Mouse (Mus musculus): ENCODE measurements around the gene Zfp185. TPM values are rescaled to one million over a fixed set of nuclear protein-coding genes. Genes with fewer than 3 reads are reported as not detected.

Gene Zfp185
- 0.77 and 1.9 TPM in 2 replicates for total RNA-seq (2014; rRNA removed)
- 0.80 and 1.2 TPM in 2 replicates for polyA plus RNA-seq (2015; fragmentation: Nextera tagmentation; extraction: Ambion mirVana)

GRCm38 (mm10) chrX:72986841-72987519 lies at the start of gene Zfp185:
Zfp185 (plus strand) TSS chrX:72987339.
- H3K36me3 ChIP-seq (ENCODE audit: insufficient read depth), result no peaks in the 10 kb centered on the region
- no peak for TF ChIP-seq CTCF (IDR thresholded peaks at IDR 0.05; ENCODE audit: low read depth)
- H3K27ac ChIP-seq (ENCODE audit: low read depth, low read length), result no peak within 1 kb of the TSS
- no peaks in the 10 kb centered on the region; the same call in 1 of the 2 replicates for H3K27me3 ChIP-seq (ENCODE audit: insufficient read depth, low read length)
- peak; percentile 70 for ATAC-seq
- H3K4me2 ChIP-seq (ENCODE audit: low read depth), result peak within 1 kb of the TSS; percentile 57
- peak within 1 kb of the TSS; percentile 33 for H3K4me3 ChIP-seq (ENCODE audit: low read depth, low read length)
- H3K9me3 ChIP-seq (ENCODE audit: low read length), result no peaks in the 10 kb centered on the region
- H3K4me1 ChIP-seq (ENCODE audit: insufficient read depth), result no peaks in the 10 kb centered on the region
- no peak for DNase-seq
- peak within 1 kb of the TSS; percentile 31; the same call in 1 of the 2 replicates for H3K9ac ChIP-seq
- 32% methylated on average over 43 of the region's 45 CpGs for WGBS

GRCm38 (mm10) chrX:72953464-72953863 lies 33.7 kb upstream of the Zfp185 start:
- ATAC-seq, result no peak
- WGBS, result 79% methylated on average over 4 of the region's 4 CpGs
- no peaks in the 10 kb centered on the region for H3K4me1 ChIP-seq (ENCODE audit: insufficient read depth)

GRCm38 (mm10) chrX:72956486-72956885 lies 30.7 kb upstream of the Zfp185 start:
- no peaks in the 10 kb centered on the region for H3K4me1 ChIP-seq (ENCODE audit: insufficient read depth)
- peaks cover 12% of the 10 kb centered on the region for H3K36me3 ChIP-seq (ENCODE audit: insufficient read depth)
- no peak overlapping the region for H3K4me2 ChIP-seq (ENCODE audit: low read depth)
- no peak overlapping the region for H3K9ac ChIP-seq
- no peak for ATAC-seq
- no peak for DNase-seq
- no peaks in the 10 kb centered on the region for H3K27me3 ChIP-seq (ENCODE audit: insufficient read depth, low read length)
- 93% methylated on average over 4 of the region's 4 CpGs for WGBS
- H3K4me3 ChIP-seq (ENCODE audit: low read depth, low read length), result no peak overlapping the region
- no peaks in the 10 kb centered on the region for H3K9me3 ChIP-seq (ENCODE audit: low read length)
- H3K27ac ChIP-seq (ENCODE audit: low read depth, low read length), result no peak overlapping the region
- TF ChIP-seq CTCF (IDR thresholded peaks at IDR 0.05; ENCODE audit: low read depth), result no peak

More at GRCm38 (mm10) chrX:72953464-72953863, 33.7 kb upstream of the Zfp185 start:
- no peak overlapping the region for H3K4me2 ChIP-seq (ENCODE audit: low read depth)
- no peak overlapping the region for H3K9ac ChIP-seq
- H3K27me3 ChIP-seq (ENCODE audit: insufficient read depth, low read length), result no peaks in the 10 kb centered on the region
- H3K9me3 ChIP-seq (ENCODE audit: low read length), result no peaks in the 10 kb centered on the region
- H3K36me3 ChIP-seq (ENCODE audit: insufficient read depth), result peaks cover 12% of the 10 kb centered on the region; the same call in 1 of the 2 replicates
- TF ChIP-seq CTCF (IDR thresholded peaks at IDR 0.05; ENCODE audit: low read depth), result no peak
- no peak overlapping the region for H3K4me3 ChIP-seq (ENCODE audit: low read depth, low read length)
- DNase-seq, result no peak
- no peak overlapping the region for H3K27ac ChIP-seq (ENCODE audit: low read depth, low read length)

GRCm38 (mm10) chrX:72960431-72960830 lies 26.7 kb upstream of the Zfp185 start:
- H3K36me3 ChIP-seq (ENCODE audit: insufficient read depth), result peaks cover 5% of the 10 kb centered on the region
- H3K9ac ChIP-seq, result no peak overlapping the region
- H3K4me1 ChIP-seq (ENCODE audit: insufficient read depth), result no peaks in the 10 kb centered on the region
- no peak overlapping the region for H3K4me2 ChIP-seq (ENCODE audit: low read depth)
- no peak overlapping the region for H3K27ac ChIP-seq (ENCODE audit: low read depth, low read length)
- H3K4me3 ChIP-seq (ENCODE audit: low read depth, low read length), result no peak overlapping the region
- peak; percentile 23; the same call in 1 of the 2 replicates for TF ChIP-seq CTCF (IDR thresholded peaks at IDR 0.05; ENCODE audit: low read depth)
- ATAC-seq, result no peak
- WGBS, result 82% methylated on average over 4 of the region's 4 CpGs
- no peaks in the 10 kb centered on the region for H3K9me3 ChIP-seq (ENCODE audit: low read length)
- H3K27me3 ChIP-seq (ENCODE audit: insufficient read depth, low read length), result no peaks in the 10 kb centered on the region
- no peak for DNase-seq

GRCm38 (mm10) chrX:72961511-72961910 lies 25.6 kb upstream of the Zfp185 start:
- DNase-seq, result no peak
- Histone ChIP-seq H3K9me3 (ENCODE audit: low read length) (no peaks in the 10 kb centered on the region), H3K36me3 (ENCODE audit: insufficient read depth) (no peaks in the 10 kb centered on the region; the same call in none of the 2 replicates), H3K4me1 (ENCODE audit: insufficient read depth) (no peaks in the 10 kb centered on the region), H3K27ac (ENCODE audit: low read depth, low read length) (no peak overlapping the region), H3K9ac (no peak overlapping the region), H3K4me2 (ENCODE audit: low read depth) (no peak overlapping the region), H3K4me3 (ENCODE audit: low read depth, low read length) (no peak overlapping the region), H3K27me3 (ENCODE audit: insufficient read depth, low read length) (no peaks in the 10 kb centered on the region)
- WGBS, result 81% methylated on average over 3 of the region's 3 CpGs
- no peak for ATAC-seq
- no peak for TF ChIP-seq CTCF (IDR thresholded peaks at IDR 0.05; ENCODE audit: low read depth)

GRCm38 (mm10) chrX:72962743-72963142 lies 24.4 kb upstream of the Zfp185 start:
- Histone ChIP-seq H3K9ac (no peak overlapping the region), H3K27ac (ENCODE audit: low read depth, low read length) (no peak overlapping the region), H3K27me3 (ENCODE audit: insufficient read depth, low read length) (no peaks in the 10 kb centered on the region), H3K4me2 (ENCODE audit: low read depth) (no peak overlapping the region), H3K4me3 (ENCODE audit: low read depth, low read length) (no peak overlapping the region), H3K9me3 (ENCODE audit: low read length) (no peaks in the 10 kb centered on the region), H3K36me3 (ENCODE audit: insufficient read depth) (no peaks in the 10 kb centered on the region; the same call in 1 of the 2 replicates), H3K4me1 (ENCODE audit: insufficient read depth) (no peaks in the 10 kb centered on the region)
- ATAC-seq (no peak), DNase-seq (no peak)
- 70% methylated on average over 3 of the region's 3 CpGs for WGBS
- no peak for TF ChIP-seq CTCF (IDR thresholded peaks at IDR 0.05; ENCODE audit: low read depth)

GRCm38 (mm10) chrX:72982831-72983230 lies 4.3 kb upstream of the Zfp185 start:
- TF ChIP-seq CTCF (IDR thresholded peaks at IDR 0.05; ENCODE audit: low read depth), result no peak
- Histone ChIP-seq H3K9me3 (ENCODE audit: low read length) (no peaks in the 10 kb centered on the region), H3K36me3 (ENCODE audit: insufficient read depth) (no peaks in the 10 kb centered on the region), H3K27me3 (ENCODE audit: insufficient read depth, low read length) (no peaks in the 10 kb centered on the region; the same call in 1 of the 2 replicates), H3K4me1 (ENCODE audit: insufficient read depth) (no peaks in the 10 kb centered on the region), H3K9ac (no peak overlapping the region), H3K4me2 (ENCODE audit: low read depth) (no peak overlapping the region), H3K27ac (ENCODE audit: low read depth, low read length) (no peak overlapping the region), H3K4me3 (ENCODE audit: low read depth, low read length) (no peak overlapping the region)
- WGBS, result 56% methylated on average over 6 of the region's 6 CpGs
- no peak for ATAC-seq
- no peak for DNase-seq

Data from forebrain, postnatal 0 days (tissue).